Mouse (Mus musculus): ENCODE results near the gene Prg4.

Gene Prg4

DNA sequence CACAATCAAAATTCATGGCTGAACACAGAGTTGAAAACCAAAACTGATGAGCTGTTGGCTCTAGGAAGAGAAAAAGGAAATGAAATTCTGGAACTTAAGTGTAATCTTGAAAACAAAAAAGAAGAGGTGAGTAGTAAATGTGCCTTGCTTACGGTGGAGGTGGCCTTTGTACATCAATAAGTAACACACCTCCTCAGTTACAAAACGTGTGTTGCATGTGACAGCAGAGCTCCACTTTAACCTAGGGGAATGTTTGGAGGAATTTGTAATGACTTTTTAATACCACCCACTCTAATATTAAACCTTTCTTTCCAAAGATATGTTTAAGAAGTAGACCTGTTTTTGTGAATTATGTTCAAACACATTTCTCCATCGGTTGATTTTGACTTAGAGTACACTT, 62.1 kb downstream of the Prg4 start:
- DNase-seq, result no peak
